Mouse (Mus musculus) kidney, postnatal 10 days (tissue): ENCODE measurements at regions not wholly inside any gene's neighbourhood (a gene's known extent, or its start where the extent isn't known, plus 50 kb on each side); places are given as distances from the start of the nearest gene placed in this dataset.
A peak's percentile ranks its signal among the peaks of the same experiment; 100 is the strongest.
"Not testable (repeated sequence)": the region's sequence is repeated elsewhere in the genome, so short reads cannot be mapped to it uniquely, and the experiment has no call there.

ENCODE experiments used
- DNase-seq: peaks from one replicate; pipeline ENCODE4 v3.0.0; 2021; ENCODE audit warnings: mixed read lengths

GRCm38 (mm10) chr14:86307806-86308205, 833.2 kb downstream of the Diaph3 start:
- DNase-seq = peak; percentile 84

GRCm38 (mm10) chr14:86301666-86302065, 839.4 kb downstream of the Diaph3 start:
- DNase-seq = no peak

DNA sequence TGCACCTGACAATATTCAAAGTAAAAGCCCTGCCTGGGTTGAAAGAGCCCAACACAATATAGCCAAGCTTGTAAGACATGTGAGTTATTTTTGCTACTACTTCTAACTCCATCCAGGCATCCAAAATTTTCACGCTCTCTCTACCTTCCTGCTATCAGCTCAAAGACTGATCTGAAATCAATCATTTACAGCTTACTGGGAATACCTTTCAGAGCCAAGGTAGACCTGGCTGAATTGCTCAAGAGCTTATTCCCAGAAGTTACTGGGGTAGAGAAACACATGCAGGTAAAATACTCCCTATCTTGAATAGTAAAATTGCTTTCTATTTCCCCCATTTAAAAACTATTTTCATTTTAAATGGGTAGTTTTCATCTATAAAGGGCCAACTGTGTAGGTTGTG, 840.2 kb downstream of the Diaph3 start:
- DNase-seq = no peak

- DNase-seq = no peak
Measured at GRCm38 (mm10) chr14:86297991-86298390, 843.0 kb downstream of the Diaph3 start.

DNA sequence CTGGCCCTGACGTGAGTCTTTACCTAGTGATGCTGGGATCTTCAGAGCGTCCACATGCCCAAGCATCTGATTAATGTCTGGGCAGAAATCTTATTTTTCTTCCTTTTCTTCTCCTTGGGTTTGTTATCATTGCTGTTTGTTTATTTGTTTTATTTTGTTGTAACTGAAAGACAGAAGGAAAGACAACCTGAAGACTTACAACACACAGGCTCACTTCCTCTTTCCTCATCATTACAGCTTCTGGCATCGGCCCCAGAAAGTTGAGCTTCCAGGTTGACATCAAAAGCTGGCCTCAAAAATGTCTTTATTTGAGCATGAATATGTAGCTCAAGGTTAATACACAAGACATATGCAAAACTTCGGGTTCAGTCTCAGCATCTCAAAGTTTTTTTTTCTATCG, 846.4 kb downstream of the Diaph3 start:
- DNase-seq = not testable (repeated sequence)

DNA sequence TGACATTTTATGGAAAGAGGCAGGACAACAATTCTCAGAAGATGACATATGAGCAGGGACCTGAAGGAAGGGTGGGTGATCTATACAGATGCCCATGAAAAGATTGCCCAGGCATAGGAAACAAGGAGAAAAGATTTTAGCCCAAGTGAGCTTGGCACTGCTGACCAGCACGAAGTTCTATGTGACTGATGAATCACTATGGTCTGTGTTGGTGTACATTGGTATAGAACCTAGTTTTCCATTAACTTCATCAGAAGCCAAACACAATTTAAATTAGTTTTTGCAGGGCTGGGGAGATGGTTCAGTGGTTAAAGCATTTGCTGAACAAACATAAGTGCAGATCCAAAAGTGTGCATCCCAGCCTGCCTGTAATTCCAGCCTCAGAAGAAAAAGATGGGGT, 847.2 kb downstream of the Diaph3 start:
- DNase-seq = no peak

DNA sequence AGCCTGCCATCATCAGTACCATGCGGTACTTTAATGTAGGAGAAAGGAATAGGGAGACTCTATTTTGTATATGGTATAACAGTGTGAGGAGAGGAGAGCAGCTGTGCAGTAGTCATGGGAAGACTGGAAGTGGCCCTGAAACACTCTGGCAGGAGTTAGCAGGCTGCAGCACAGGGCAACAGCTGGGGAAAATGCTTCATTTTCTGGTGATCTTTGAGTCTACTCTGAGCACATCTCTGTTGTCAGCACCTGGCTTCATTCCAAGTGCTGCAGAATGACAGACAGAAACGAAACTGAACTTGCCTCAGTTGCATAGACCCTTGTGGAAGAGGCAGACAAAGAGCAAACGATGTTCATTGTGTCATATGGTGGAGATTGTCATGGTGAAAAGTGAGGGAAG, 847.7 kb downstream of the Diaph3 start:
- DNase-seq = peak; percentile 30

DNA sequence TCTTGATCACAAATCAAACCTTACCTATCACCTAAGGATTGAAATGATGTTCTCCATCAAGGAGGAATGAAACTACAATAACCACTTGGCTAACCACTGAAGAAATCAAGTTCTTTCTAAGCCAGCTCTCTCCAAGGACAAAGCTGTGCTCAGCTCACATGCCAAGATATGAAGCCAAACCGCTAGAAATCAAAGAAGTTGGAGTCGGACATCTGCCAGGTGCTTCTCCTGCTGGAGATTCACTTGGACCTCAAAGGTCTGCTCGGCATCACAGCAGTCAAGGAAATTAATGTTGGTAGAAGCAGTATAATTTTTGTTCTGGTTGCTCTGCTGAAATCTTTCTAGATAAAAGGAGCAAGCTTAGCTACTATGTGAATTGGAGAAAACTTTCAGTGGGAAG, 850.5 kb downstream of the Diaph3 start:
- no peak for DNase-seq

DNA sequence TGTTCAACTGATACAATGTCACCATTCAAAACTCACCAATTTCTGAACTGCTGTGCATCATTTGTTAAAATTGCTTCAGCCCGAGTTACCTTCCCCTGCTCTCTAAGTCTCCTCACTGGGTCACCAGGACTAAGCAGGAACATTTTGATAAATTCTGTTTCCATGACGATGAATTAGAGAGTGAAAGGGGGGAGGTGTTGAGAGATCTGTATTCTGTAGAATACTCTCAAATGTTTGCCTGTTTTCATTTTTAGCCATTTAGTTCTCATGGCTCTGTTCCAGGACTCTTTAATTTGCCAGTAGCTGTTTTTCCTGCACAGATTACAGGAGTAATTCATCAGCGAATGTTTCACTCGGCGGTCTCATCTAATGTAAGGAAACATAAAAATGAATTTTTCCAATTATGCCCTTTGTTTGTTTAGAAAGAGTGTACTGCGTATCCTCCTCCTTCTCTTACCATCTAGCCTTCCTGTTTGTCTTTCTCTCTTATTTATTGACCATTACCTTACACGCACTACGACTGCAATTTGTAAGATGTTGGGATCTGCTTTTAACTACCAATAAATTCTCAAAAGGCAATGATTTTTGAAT, 879.3 kb downstream of the Diaph3 start:
- no peak for DNase-seq

GRCm38 (mm10) chr14:86254196-86254595, 886.8 kb downstream of the Diaph3 start:
- no peak for DNase-seq

DNA sequence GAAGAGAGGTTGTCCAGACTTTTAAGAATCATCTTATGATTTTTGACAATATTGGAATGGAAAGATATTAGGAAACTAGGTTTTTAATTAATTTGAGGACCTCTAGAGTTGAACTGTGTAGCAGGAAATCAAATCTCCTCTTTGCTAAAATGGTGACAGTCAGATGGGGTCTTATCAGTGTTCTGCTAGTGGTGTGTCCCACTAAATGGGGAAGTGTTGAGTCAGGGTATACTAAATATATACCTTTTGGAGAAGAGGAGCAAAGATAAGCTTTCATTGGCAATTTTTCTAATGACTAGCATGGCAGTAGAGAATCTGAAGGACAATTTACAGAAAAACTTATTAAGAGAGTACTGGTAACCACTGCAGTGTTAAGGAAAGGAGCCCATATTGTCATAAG, 889.4 kb downstream of the Diaph3 start:
- DNase-seq = no peak

DNA sequence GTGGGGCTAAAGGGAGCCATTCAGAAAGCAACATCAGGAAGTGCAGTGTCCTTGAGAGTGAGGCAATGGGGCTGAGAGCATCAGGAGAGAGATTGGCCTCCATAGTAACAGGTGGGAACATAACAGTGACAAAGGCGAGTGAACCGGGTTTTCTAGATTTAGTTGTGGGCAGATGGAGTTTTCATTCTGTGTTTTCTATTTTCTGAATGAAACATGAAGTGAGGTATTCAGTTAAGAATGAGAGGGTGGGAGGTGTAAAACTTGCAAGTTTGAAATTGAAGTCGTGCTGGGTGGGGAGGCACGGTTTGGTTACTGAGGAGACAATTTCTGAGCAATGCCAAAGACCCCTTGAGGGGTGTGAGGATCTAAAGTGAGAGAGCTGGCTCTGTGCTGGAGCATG, 893.3 kb downstream of the Diaph3 start:
- DNase-seq = no peak

- DNase-seq = no peak
Measured at GRCm38 (mm10) chr14:86246770-86247169, 894.3 kb downstream of the Diaph3 start.

DNA sequence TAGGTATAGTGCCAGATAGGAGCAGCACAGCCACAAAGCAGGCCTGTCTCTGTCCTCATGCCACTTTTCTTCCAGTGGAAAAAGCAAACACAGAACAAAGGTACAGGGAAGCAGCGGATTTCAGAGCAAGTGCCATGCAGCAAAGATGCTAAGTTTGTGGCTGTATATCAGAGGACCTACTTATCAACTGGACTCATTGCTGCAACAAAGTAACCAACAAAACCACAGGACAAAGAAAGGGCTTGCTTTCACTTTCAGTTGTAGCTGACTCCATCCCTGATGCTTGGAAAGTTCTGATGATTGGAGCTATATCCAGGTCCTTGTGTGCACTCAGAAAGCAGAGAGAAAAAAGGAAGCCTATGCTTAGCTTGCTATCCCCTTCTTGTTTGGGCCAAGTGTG, 897.4 kb downstream of the Diaph3 start:
- DNase-seq = no peak

DNA sequence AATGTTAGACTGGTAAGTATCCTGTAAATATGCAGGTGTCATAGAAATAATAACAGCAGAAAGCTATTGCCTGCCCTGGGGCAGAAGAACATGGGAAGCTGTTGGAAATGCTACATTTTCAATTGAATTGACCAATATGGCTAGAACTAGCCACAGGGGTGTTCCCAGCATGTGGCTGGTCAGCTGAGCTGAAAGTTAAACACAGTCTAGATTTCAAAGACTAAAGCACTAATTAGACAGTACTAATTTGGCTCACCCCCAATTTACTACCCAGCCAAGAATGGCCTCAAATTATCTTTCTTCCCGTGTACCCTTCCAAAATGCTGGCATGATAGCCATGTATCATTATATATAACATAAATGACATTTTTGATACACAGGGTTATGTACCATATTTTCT, 898.2 kb downstream of the Diaph3 start:
- no peak for DNase-seq

DNA sequence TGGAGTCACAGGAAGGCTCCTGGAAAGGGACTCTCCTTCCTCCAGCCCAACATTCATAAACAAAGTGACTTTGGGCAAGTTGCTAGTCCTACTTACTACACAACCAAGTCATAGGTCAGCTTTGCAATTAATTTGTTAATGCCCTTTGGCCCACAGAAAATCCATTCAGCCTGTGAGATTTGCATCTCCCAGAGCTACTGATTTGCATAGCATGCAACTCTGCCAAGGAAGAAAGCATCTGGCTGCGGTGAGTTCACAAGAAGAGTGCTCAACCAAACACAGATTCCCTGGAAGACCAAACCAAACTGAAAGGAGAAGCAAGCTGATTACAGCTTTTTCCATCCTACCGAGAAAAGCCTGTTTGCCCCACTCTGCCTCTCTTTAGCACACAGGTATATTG, 901.9 kb downstream of the Diaph3 start:
- DNase-seq = no peak

GRCm38 (mm10) chr14:86233305-86233704, 907.7 kb downstream of the Diaph3 start:
- no peak for DNase-seq

DNA sequence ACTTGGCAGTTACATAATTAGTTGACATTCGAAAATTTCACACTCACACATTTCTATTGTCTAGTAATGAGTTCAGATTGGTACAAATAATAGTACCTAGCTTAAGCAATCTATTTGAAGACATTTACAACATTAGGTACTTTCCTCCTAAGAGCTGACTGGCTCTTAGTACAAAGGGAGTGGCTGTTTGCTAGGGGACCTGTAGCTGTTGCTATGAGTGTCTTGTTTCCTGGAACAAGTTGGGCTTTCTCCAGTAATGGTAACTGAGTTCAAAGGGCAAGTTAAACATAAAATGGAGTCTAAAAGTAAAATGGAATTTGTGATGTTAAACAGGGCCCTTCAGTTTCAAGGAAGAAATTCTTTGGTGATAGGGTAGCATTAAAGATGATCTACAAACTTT, 910.4 kb downstream of the Diaph3 start:
- no peak for DNase-seq

DNA sequence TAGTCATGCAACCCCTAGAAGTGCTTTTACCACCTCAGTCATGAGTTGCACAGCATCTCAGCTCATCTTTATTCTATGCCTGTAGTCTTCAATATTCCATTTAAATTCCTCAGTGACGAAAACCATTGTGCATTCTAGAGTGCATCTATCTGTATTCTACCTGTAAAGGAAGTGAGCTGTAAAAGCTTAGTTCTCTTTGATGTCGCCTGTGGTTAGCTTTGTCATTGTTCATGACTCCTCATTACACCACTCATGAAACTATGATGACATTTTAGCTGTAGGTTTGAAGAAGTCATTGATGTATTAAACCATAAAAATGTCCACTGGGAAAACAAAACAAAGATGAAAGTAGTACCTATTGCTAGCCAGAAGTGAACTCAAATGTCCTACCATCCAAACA, 911.3 kb downstream of the Diaph3 start:
- DNase-seq = no peak

DNA sequence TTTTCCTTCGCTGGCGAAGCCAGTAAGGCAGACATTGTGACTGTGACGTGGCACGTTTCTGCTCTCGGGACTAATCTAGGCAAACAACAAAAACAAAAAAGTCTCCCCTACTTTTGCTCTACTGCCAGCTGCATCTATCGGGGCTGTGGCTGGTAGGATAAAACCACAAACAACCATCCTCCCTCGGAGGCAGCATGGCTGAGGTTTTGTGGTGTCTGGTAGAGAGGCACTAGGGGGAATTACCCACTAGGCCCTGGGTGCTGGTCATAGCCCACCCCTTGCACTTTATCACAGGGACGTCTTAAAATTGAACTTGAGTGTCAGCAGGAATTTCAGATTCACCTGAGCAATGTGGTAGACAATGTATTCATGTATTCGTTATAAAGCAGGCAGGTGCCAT, 925.3 kb downstream of the Diaph3 start:
- DNase-seq = no peak

DNA sequence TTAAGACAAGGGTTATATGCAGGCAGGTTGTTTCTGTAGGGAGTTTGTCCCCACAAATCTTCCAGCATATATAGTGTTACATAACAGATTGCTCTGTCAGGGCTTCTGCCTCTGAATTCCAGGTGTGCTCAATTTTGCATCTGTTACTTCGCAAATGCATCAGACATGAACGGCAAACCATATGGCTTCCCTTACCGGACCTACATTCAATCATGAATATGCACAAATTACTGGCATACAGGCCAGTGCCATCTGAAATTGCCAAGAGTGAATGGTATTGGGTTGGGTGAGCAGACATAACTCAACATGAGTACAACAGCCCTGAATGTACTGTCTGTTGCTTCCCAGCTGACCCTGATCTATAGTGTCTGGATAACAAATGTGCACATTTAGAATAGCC, 929.4 kb downstream of the Diaph3 start:
- DNase-seq = no peak

DNA sequence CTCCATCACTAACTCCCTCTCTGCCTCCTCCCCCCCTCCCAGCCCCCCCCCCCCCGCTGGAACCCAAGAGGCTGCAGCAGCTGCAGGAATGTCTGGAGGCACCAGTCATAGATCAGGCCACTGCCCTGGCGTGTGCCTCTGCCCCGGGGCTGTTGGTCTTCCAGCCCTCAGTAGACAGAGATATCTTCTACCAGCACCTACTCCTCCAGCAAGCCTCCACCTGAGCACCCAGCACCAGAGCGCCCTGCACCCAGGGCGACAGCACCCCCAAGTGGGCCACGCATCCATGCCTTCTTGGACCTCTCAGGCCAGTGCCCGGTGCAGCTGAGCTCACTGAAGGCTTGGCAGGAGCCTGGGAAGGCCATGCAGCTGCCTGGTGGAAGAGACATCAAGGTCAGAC, 936.5 kb downstream of the Diaph3 start:
- no peak for DNase-seq

- no peak for DNase-seq
Measured at GRCm38 (mm10) chr14:86197864-86198263, 943.2 kb downstream of the Diaph3 start.

- peak; percentile 27 for DNase-seq
Measured at GRCm38 (mm10) chr14:86184663-86185381, 956.2 kb downstream of the Diaph3 start.

DNA sequence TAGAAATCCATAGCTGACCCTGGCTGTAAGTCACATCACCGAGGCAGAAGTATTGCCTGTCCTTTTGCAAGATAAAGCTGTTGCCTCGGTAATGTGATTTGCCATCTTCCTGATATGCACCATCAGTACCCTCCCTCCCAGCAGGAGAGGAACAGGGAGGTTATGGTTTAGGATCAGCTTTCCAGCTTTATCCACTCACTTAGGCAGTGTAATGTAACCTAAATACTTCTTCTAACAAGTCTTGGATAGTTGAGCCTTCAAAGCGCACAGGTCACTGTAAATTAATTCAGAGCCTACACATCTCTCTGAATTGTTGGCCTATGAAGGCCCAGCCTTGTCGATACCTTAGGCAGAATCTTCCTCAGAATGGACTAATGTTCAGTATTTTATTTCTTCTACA, 962.5 kb downstream of the Diaph3 start:
- no peak for DNase-seq
